Mouse (Mus musculus): Measurements from ENCODE around the gene Spint2. TPM values are rescaled to one million over a fixed set of nuclear protein-coding genes. Genes with fewer than 3 reads are reported as not detected.

Gene Spint2
- 626 and 672 TPM in 2 replicates for polyA plus RNA-seq (2015; fragmentation: Nextera tagmentation; extraction: Ambion mirVana)

DNA sequence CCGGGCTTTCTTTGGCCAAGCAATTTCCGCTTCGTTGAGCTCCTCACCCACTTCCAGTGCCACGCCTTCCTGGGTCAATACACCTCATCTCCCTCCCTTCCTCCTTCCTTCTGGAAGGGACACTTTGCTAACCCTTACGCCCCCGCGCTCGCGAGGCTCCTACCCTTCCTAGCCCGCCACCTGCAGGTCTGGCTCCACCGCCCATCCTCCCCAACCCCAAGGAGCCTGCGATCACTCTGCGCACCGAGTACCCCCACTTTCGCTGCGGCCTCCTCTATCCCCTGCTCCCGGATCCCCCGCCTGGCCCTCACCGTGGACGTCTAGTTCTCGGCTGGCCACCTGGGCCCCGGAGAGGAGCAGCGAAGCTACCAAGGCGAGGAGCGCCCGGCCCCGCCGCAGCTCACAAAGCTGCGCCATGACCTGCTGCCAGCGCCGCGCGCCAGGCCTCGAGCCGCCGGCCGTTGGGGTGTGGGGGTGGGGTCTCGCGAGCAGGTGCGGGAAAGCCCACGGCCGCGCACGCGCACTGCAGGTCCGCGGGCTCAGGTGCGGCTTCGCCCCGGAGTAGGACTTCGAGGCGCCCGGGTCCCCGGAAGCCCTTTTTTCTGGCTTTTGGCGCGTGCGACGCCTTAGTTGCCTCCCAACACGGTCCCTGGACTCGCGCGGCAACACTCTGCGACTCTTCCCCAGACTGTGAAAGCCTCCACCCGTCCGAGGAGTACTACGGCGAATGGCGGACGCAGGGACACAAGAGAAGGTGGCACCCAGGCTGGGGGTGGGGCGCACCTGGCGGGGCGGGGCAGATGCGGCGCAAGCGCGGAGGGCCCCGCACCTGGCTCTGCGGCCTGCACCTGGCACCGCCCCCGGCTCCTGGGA, at the start of gene Spint2:
Spint2 (minus strand) TSS at position 712 of the 873 bp plus-strand sequence.
- no peaks in the 10 kb centered on the region for H3K9me3 ChIP-seq (ENCODE audit: control insufficient read depth, low read length)
- no peaks in the 10 kb centered on the region for H3K27me3 ChIP-seq (replicated peaks; ENCODE audit: control insufficient read depth, insufficient read depth, low read length)
- peaks cover 28% of the 10 kb centered on the region for H3K4me1 ChIP-seq (ENCODE audit: control insufficient read depth, insufficient read depth, low read length)
- H3K4me3 ChIP-seq (ENCODE audit: low read length) = peak within 1 kb of the TSS; percentile 75
- H3K9ac ChIP-seq (ENCODE audit: low read depth, low read length) = peak within 1 kb of the TSS; percentile 91
- WGBS = under 1% methylated on average over 79 of the region's 80 CpGs
- ATAC-seq = peak; percentile 91
- peak within 1 kb of the TSS; percentile 92 for H3K27ac ChIP-seq (ENCODE audit: low read length)
- no peaks in the 10 kb centered on the region for H3K36me3 ChIP-seq (ENCODE audit: control insufficient read depth, insufficient read depth, low read length)
- peak within 1 kb of the TSS; percentile 90 for H3K4me2 ChIP-seq (ENCODE audit: low read depth, low read length)

DNA sequence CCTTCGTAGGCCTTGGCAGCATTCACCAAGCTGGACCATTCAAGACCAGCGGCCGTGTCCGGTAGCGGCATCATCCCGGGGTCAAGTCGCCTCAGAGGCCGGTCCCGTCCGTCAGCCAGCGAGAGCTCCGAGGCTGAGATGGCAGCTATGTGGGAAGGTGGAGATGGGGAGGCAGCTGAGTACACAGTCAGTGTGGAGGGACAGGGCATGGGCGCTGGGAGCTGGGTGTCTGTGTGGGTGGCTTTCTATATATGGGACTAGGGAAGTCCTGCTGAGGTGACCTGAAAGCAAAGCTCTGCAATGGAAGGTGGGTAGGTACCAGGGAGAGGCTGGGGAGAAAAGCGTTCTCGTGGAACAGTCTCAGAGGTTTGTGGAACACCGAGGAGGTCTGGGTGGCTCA, 47.3 kb upstream of the Spint2 start:
- H3K4me3 ChIP-seq (ENCODE audit: low read length) = no peak overlapping the region
- ATAC-seq = no peak
- no peak overlapping the region for H3K27ac ChIP-seq (ENCODE audit: low read length)
- H3K36me3 ChIP-seq (ENCODE audit: control insufficient read depth, insufficient read depth, low read length) = peaks cover 21% of the 10 kb centered on the region
- no peak overlapping the region for H3K4me2 ChIP-seq (ENCODE audit: low read depth, low read length)
- no peaks in the 10 kb centered on the region for H3K27me3 ChIP-seq (replicated peaks; ENCODE audit: control insufficient read depth, insufficient read depth, low read length)
- whole genome bisulfite sequencing = 92% methylated on average over 16 of the region's 16 CpGs
- H3K4me1 ChIP-seq (ENCODE audit: control insufficient read depth, insufficient read depth, low read length) = no peaks in the 10 kb centered on the region; the same call in 1 of the 2 replicates
- no peaks in the 10 kb centered on the region for H3K9me3 ChIP-seq (ENCODE audit: control insufficient read depth, low read length)
- H3K9ac ChIP-seq (ENCODE audit: low read depth, low read length) = no peak overlapping the region

DNA sequence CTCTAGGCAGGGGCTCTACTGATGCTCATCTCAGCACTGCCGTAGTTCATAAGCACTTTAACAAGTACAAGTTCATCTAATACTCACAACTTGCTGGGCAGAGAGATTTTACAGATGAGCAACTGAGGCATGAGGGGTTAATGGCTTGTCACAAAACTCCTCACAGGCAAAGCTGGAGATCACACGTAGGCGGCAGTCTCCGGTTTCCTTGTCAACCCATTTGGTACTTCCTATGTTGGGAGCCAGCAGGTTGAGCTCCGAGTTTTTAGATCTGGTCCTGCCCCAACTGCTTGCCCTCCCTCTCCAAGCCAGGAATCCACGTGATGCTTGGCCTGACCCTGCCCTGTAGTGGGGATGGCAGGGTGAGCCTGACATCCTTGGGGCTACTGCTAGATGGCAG, 45.4 kb upstream of the Spint2 start:
- H3K9ac ChIP-seq (ENCODE audit: low read depth, low read length) = no peak overlapping the region
- H3K36me3 ChIP-seq (ENCODE audit: control insufficient read depth, insufficient read depth, low read length) = peaks cover 24% of the 10 kb centered on the region
- no peak for ATAC-seq
- no peaks in the 10 kb centered on the region for H3K27me3 ChIP-seq (replicated peaks; ENCODE audit: control insufficient read depth, insufficient read depth, low read length)
- no peak overlapping the region for H3K4me3 ChIP-seq (ENCODE audit: low read length)
- no peaks in the 10 kb centered on the region for H3K9me3 ChIP-seq (ENCODE audit: control insufficient read depth, low read length)
- H3K4me2 ChIP-seq (ENCODE audit: low read depth, low read length) = no peak overlapping the region
- 77% methylated on average over 6 of the region's 6 CpGs for WGBS
- H3K27ac ChIP-seq (ENCODE audit: low read length) = no peak overlapping the region
- H3K4me1 ChIP-seq (ENCODE audit: control insufficient read depth, insufficient read depth, low read length) = no peaks in the 10 kb centered on the region

DNA sequence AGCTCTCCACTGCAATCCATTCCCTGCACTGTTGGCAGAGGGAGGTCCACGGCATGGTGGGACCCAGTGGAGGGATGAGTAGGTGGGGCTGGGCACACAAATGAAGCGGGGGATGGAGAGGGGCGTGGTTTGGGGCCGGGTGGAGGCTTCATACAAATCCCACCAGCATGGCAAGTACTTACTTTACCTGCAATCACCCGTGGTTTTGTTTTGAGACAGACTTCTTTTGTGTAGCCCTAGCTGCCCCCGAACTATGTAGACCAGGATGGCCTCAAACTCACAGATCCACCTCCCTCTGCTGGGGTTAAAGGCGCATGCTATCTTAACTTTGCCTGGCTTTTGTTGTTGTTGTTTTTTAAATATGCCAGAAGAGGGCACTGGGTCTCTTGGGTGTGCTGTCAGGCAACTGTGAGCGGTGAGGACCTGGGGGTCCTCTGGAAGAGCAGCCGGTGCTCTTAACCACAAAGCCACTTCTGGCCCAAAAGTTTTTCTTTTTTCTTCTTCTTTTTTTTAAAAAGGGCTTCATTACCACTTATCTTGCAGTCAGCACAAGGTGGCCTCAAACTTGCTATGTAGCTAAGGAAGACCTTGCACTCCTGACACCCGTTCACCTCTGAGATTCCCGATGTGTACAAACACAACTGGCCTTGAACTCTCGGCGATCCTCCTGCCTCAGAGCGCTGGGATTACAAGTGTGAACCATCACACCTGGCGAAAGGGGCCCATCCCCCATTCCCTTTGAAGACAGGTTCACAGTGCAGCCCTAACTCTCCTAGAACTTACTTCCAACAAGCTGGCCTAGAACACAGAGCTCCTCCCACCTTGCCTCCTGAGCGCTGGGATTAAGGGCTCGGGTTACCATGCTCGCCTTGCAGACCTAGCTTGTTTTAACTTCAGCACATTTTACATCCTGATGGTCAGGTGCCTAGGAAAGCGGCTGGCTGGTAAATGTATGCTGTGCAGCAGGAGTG, 37.9 kb upstream of the Spint2 start:
- H3K27me3 ChIP-seq (replicated peaks; ENCODE audit: control insufficient read depth, insufficient read depth, low read length) = no peaks in the 10 kb centered on the region
- peak overlapping the region; percentile 34 for H3K4me2 ChIP-seq (ENCODE audit: low read depth, low read length)
- 19% methylated on average over 19 of the region's 19 CpGs for WGBS
- ATAC-seq = peak; percentile 22; the same call in 1 of the 2 replicates
- peaks cover 8% of the 10 kb centered on the region; the same call in 1 of the 2 replicates for H3K36me3 ChIP-seq (ENCODE audit: control insufficient read depth, insufficient read depth, low read length)
- peaks cover 47% of the 10 kb centered on the region for H3K4me1 ChIP-seq (ENCODE audit: control insufficient read depth, insufficient read depth, low read length)
- peak overlapping the region; percentile 49; the same call in 1 of the 2 replicates for H3K9ac ChIP-seq (ENCODE audit: low read depth, low read length)
- peak overlapping the region; percentile 28 for H3K4me3 ChIP-seq (ENCODE audit: low read length)
- peak overlapping the region; percentile 77 for H3K27ac ChIP-seq (ENCODE audit: low read length)
- no peaks in the 10 kb centered on the region for H3K9me3 ChIP-seq (ENCODE audit: control insufficient read depth, low read length)

DNA sequence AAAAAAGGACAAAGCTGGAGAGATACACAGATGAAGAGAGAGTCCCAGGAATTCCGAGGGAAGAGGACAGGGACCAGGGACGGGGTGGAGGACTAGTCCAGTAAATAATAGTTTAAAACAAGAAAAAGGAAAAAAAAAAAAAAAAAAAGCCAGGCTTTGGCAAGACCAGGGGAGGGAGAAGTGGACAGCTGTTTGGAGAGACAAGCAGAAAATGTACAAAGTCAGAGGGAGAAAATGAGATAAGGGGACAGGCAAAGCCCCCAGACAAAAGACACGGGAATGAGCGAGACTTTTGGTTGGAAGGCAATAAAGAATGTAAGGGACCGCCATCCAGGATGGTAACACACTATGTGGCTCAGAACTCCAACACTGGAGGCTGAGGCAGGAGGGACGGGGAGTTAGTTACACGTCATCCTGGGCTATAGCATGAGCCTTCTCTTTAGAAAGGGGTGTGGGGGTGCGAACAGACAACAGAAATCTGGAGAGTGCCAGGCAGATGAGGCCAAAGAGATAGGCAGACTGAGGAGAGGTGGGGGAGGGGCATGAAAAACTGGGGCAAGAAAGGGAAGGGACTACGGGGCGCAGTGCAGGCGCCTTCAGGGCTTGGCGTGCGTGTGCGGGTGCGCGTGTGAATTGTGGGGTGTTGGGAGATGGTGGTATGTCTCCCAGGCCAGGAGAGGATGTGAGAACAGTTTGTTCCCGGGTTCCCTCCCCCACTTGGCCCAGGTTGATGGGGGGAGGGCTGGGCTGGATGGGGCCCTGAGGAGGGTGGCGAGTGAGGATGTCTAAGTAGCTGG, 36.6 kb upstream of the Spint2 start:
- no peaks in the 10 kb centered on the region for H3K27me3 ChIP-seq (replicated peaks; ENCODE audit: control insufficient read depth, insufficient read depth, low read length)
- 0 out of 2 replicates have a peak, but pooled peaks cover 6% of the 10 kb centered on the region for H3K36me3 ChIP-seq (ENCODE audit: control insufficient read depth, insufficient read depth, low read length)
- ATAC-seq = peak; percentile 41
- no peaks in the 10 kb centered on the region for H3K9me3 ChIP-seq (ENCODE audit: control insufficient read depth, low read length)
- H3K4me1 ChIP-seq (ENCODE audit: control insufficient read depth, insufficient read depth, low read length) = peaks cover 47% of the 10 kb centered on the region
- H3K27ac ChIP-seq (ENCODE audit: low read length) = peak overlapping the region; percentile 77
- peak overlapping the region; percentile 28 for H3K4me3 ChIP-seq (ENCODE audit: low read length)
- H3K9ac ChIP-seq (ENCODE audit: low read depth, low read length) = peak overlapping the region; percentile 51; the same call in 1 of the 2 replicates
- H3K4me2 ChIP-seq (ENCODE audit: low read depth, low read length) = peak overlapping the region; percentile 34
- 11% methylated on average over 18 of the region's 18 CpGs for WGBS

DNA sequence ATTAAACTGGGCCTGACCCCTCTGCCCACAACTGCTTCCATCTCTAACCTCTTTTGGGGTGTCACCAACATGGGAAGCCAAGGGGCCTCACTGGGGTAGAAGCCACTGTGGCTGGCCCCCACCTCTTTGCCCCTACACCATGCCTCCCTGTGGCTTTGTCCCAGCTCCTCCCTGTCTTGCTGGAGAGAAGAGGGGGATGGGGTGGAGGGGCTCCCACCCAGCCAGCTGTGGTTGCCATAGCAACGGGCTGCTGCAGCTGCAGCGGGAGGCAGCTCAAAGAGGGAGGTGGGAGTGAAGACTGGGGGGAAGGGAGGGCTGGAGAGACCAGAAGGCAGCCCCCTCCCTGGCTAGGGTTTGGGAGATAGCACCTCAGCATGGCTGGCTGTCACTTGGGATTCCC, 35.8 kb upstream of the Spint2 start:
- Histone ChIP-seq H3K4me2 (ENCODE audit: low read depth, low read length) (peak overlapping the region; percentile 33), H3K9me3 (ENCODE audit: control insufficient read depth, low read length) (no peaks in the 10 kb centered on the region), H3K27ac (ENCODE audit: low read length) (peak overlapping the region; percentile 77), H3K9ac (ENCODE audit: low read depth, low read length) (peak overlapping the region; percentile 51; the same call in 1 of the 2 replicates), H3K4me1 (ENCODE audit: control insufficient read depth, insufficient read depth, low read length) (peaks cover 47% of the 10 kb centered on the region), H3K27me3 (replicated peaks; ENCODE audit: control insufficient read depth, insufficient read depth, low read length) (no peaks in the 10 kb centered on the region), H3K36me3 (ENCODE audit: control insufficient read depth, insufficient read depth, low read length) (0 out of 2 replicates have a peak, but pooled peaks cover 4% of the 10 kb centered on the region), H3K4me3 (ENCODE audit: low read length) (no peak overlapping the region)
- ATAC-seq = peak; percentile 44; the same call in 1 of the 2 replicates
- WGBS = 0% methylated on average over 2 of the region's 2 CpGs

DNA sequence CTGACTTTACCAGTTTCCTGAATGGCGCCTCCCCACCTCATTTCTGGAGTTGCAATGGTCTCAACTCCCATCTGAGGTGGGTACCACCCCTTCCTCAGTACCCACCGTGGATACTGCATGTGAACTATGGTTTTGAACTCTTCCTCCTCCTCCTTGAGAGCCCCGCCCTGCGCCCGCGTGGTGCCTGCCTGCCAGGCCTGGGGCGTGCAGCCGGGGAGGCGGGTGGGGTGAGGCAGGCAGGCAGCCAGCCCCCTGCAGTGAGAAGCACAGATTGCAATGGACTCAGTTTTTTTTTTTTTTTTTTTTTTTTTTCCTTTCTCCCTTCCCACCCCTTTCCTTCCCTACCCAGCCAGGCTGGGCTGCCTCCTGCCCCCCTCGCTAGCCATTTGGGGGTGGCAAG, 35.3 kb upstream of the Spint2 start:
- no peaks in the 10 kb centered on the region for H3K36me3 ChIP-seq (ENCODE audit: control insufficient read depth, insufficient read depth, low read length)
- peak overlapping the region; percentile 33 for H3K4me2 ChIP-seq (ENCODE audit: low read depth, low read length)
- peak; percentile 34; the same call in 1 of the 2 replicates for ATAC-seq
- no peaks in the 10 kb centered on the region for H3K9me3 ChIP-seq (ENCODE audit: control insufficient read depth, low read length)
- peaks cover 47% of the 10 kb centered on the region for H3K4me1 ChIP-seq (ENCODE audit: control insufficient read depth, insufficient read depth, low read length)
- H3K27ac ChIP-seq (ENCODE audit: low read length) = peak overlapping the region; percentile 77
- H3K27me3 ChIP-seq (replicated peaks; ENCODE audit: control insufficient read depth, insufficient read depth, low read length) = no peaks in the 10 kb centered on the region
- peak overlapping the region; percentile 10; the same call in 1 of the 2 replicates for H3K4me3 ChIP-seq (ENCODE audit: low read length)
- H3K9ac ChIP-seq (ENCODE audit: low read depth, low read length) = peak overlapping the region; percentile 51
- 9% methylated on average over 6 of the region's 10 CpGs for whole genome bisulfite sequencing

DNA sequence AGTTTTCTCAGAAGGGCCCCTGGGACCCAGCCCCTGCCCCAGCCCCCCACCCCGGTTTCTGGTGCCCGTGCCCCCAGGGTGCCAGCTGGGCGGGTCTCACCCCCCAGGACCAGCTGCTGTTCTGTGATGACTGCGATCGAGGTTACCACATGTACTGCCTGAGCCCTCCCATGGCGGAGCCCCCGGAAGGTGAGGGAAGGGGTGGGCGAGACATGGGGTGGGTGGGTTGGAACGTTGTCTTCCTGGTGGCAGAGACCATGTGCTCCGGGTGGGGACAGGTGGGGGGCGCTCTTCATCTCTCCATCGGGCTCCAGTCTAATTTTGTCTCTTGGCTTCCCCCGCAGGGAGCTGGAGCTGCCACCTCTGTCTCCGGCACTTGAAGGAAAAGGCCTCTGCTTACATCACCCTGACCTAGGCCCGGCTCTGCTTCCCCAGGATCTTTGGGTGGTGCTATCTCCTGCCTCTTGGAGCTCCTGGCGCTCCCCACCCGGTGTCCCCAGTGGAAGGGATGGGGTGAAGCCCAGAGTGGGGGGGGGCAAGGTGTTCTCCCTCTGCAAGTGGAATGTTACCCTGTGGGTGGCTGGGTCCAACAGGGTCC, 34.5 kb upstream of the Spint2 start:
- H3K27ac ChIP-seq (ENCODE audit: low read length) = peak overlapping the region; percentile 77
- no peak overlapping the region for H3K4me2 ChIP-seq (ENCODE audit: low read depth, low read length)
- no peak for ATAC-seq
- 69% methylated on average over 17 of the region's 17 CpGs for WGBS
- peak overlapping the region; percentile 3; the same call in 1 of the 2 replicates for H3K9ac ChIP-seq (ENCODE audit: low read depth, low read length)
- H3K27me3 ChIP-seq (replicated peaks; ENCODE audit: control insufficient read depth, insufficient read depth, low read length) = no peaks in the 10 kb centered on the region
- H3K9me3 ChIP-seq (ENCODE audit: control insufficient read depth, low read length) = no peaks in the 10 kb centered on the region
- peaks cover 46% of the 10 kb centered on the region for H3K4me1 ChIP-seq (ENCODE audit: control insufficient read depth, insufficient read depth, low read length)
- H3K36me3 ChIP-seq (ENCODE audit: control insufficient read depth, insufficient read depth, low read length) = no peaks in the 10 kb centered on the region
- H3K4me3 ChIP-seq (ENCODE audit: low read length) = no peak overlapping the region

Data from intestine, embryonic 16.5 days (tissue).